Mouse (Mus musculus) cerebellum, adult 11-12 months (tissue): ENCODE results near the gene Nup214.
A peak's percentile ranks its signal among the peaks of the same experiment; 100 is the strongest.

Experiments used
- DNase-seq: peaks from one replicate; pipeline ENCODE4 v3.0.0; 2022

The Nup214 gene

GRCm38 (mm10) chr2:32047323-32047722, 73.1 kb downstream of the Nup214 start:
- DNase-seq, result peak; percentile 23

- DNase-seq, result no peak
Observed at GRCm38 (mm10) chr2:32051791-32052190, 77.6 kb downstream of the Nup214 start.

- no peak for DNase-seq
Observed at GRCm38 (mm10) chr2:32052418-32052817, 78.2 kb downstream of the Nup214 start.

- DNase-seq, result no peak
Observed at GRCm38 (mm10) chr2:32055357-32055965, 81.2 kb downstream of the Nup214 start.

- DNase-seq, result no peak
Observed at GRCm38 (mm10) chr2:32056524-32056923, 82.3 kb downstream of the Nup214 start.

GRCm38 (mm10) chr2:32057360-32057759, 83.1 kb downstream of the Nup214 start:
- DNase-seq, result no peak

GRCm38 (mm10) chr2:32057794-32058193, 83.6 kb downstream of the Nup214 start:
- DNase-seq, result no peak

GRCm38 (mm10) chr2:32058241-32058640, 84.0 kb downstream of the Nup214 start:
- no peak for DNase-seq

- DNase-seq, result no peak
Observed at GRCm38 (mm10) chr2:32058716-32059115, 84.5 kb downstream of the Nup214 start.

GRCm38 (mm10) chr2:32059613-32060012, 85.4 kb downstream of the Nup214 start:
- no peak for DNase-seq

- DNase-seq, result no peak
Observed at GRCm38 (mm10) chr2:32060228-32060805, 86.1 kb downstream of the Nup214 start.

GRCm38 (mm10) chr2:32061189-32061588, 87.0 kb downstream of the Nup214 start:
- no peak for DNase-seq

- DNase-seq, result no peak
Observed at GRCm38 (mm10) chr2:32061722-32062505, 87.7 kb downstream of the Nup214 start.

GRCm38 (mm10) chr2:32062626-32063410, 88.6 kb downstream of the Nup214 start:
- no peak for DNase-seq

GRCm38 (mm10) chr2:32063451-32064151, 89.4 kb downstream of the Nup214 start:
- DNase-seq, result no peak

- DNase-seq, result no peak
Observed at GRCm38 (mm10) chr2:32064913-32065312, 90.7 kb downstream of the Nup214 start.

GRCm38 (mm10) chr2:32065371-32065791, 91.1 kb downstream of the Nup214 start:
- DNase-seq, result no peak

- no peak for DNase-seq
Observed at GRCm38 (mm10) chr2:32066005-32066404, 91.8 kb downstream of the Nup214 start.

- no peak for DNase-seq
Observed at GRCm38 (mm10) chr2:32068811-32069607, 94.8 kb downstream of the Nup214 start.

- no peak for DNase-seq
Observed at GRCm38 (mm10) chr2:32070747-32071146, 96.5 kb downstream of the Nup214 start.

- DNase-seq, result no peak
Observed at GRCm38 (mm10) chr2:32074404-32074803, 100.2 kb downstream of the Nup214 start.

- no peak for DNase-seq
Observed at GRCm38 (mm10) chr2:32075368-32075767, 101.1 kb downstream of the Nup214 start.
